23 mouse cellular contexts compared by ENCODE assay signal in the genomic region with DNA sequence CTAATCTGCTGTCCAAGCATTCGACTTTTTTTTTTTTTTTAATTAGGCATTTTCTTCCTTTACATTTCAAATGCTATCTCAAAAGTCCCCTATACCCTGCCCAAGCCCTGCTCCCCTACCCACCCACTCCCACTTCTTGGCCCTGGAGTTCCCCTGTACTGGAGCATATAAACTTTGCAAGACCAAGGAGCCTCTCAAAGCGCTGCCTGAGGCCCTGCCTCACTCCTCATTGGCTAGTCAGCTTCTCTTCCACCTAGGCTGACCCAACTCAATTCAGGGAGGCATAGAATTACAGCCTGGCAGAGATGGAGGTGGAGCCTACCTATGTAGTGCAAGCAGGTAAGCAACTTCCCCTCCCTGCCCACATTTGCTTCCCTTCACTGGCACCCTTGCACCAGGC.
"Had no signal": no experiment of that assay in that cellular context is flagged by ENCODE, and none has a peak within 500 bp of the region (broad histone marks: within the 10 kb centered on the region; RNA-seq: fewer than 3 reads in every experiment).

No protein-coding gene starts in this region.

- H3K4me2 ChIP-seq: heart, embryonic 12.5 days; hindbrain, embryonic 13.5 days; hindbrain, embryonic 15.5 days; liver, embryonic 11.5 days; liver, embryonic 13.5 days; liver, embryonic 15.5 days had no signal

- H3K27me3 ChIP-seq: heart, embryonic 12.5 days; hindbrain, embryonic 13.5 days; hindbrain, embryonic 15.5 days; liver, embryonic 13.5 days; liver, embryonic 15.5 days had no signal

- H3K4me3 ChIP-seq: heart, embryonic 10.5 days; heart, embryonic 12.5 days; hindbrain, embryonic 13.5 days; hindbrain, embryonic 15.5 days; liver, embryonic 13.5 days; liver, embryonic 15.5 days had no signal

- H3K9ac ChIP-seq: heart, embryonic 12.5 days; hindbrain, embryonic 13.5 days; hindbrain, embryonic 15.5 days; liver, embryonic 13.5 days; liver, embryonic 15.5 days; liver, postnatal 0 days had no signal

- H3K4me1 ChIP-seq: heart, embryonic 10.5 days; heart, embryonic 12.5 days; liver, embryonic 13.5 days; liver, embryonic 15.5 days had no signal

- DNase-seq: gastrocnemius, postnatal 14 days; gastrocnemius, postnatal 36 days; heart, adult 18-20 months; heart, postnatal 10 days; kidney, adult 18-20 months; kidney, adult 8-10 months; kidney, postnatal 14 days; kidney, postnatal 36 days; layer of hippocampus, adult 9-11 months; layer of hippocampus, postnatal 36 days; left cerebral cortex, postnatal 4 days; liver; liver, embryonic 13.5 days; liver, postnatal 0 days had no signal

- ATAC-seq: hindbrain, postnatal 0 days; intestine, embryonic 16.5 days; liver, postnatal 0 days had no signal

- H3K36me3 ChIP-seq: heart, embryonic 10.5 days; heart, embryonic 12.5 days; hindbrain, embryonic 13.5 days; hindbrain, embryonic 15.5 days; liver, embryonic 13.5 days; liver, embryonic 15.5 days had no signal

- H3K9me3 ChIP-seq: heart, embryonic 10.5 days; hindbrain, embryonic 13.5 days; hindbrain, embryonic 15.5 days; liver, embryonic 13.5 days; liver, embryonic 15.5 days had no signal

- H3K27ac ChIP-seq: heart, embryonic 10.5 days; hindbrain, embryonic 13.5 days; hindbrain, embryonic 15.5 days; hindbrain, postnatal 0 days; kidney, postnatal 0 days; liver, embryonic 13.5 days; liver, embryonic 15.5 days had no signal
